Mouse (Mus musculus): ENCODE data around the gene Mbnl2. TPM values are rescaled to one million over a fixed set of nuclear protein-coding genes. Genes with fewer than 3 reads are reported as not detected.

The Mbnl2 gene
- polyA plus RNA-seq, 1 experiment from 2014 or later = 110 TPM

DNA sequence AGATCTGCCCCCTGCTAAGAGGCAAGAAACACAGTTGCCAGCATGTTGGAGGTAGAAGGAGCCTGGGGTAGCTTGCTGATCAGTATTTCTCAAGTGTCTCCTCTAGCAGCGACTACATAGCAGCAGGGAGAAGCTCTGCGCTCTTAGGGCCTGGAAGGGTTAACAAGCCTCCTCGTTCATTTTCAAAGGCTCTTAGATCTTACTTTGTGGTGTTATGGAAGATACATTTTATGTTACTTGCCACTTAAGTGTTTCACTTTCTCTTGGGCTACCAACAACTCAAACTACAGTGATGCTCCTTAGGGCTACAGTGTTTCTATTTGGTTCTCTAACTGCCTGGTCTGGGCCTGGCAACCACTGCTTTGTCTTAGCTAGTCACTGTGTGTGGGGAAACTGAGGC is 31.9 kb downstream of the Mbnl2 start:
- Histone ChIP-seq H3K36me3 (ENCODE audit: insufficient read depth) (no peaks in the 10 kb centered on the region), H3K27me3 (ENCODE audit: insufficient read depth, low read length) (no peaks in the 10 kb centered on the region), H3K9me3 (ENCODE audit: low read depth, low read length) (no peaks in the 10 kb centered on the region), H3K4me2 (no peak overlapping the region), H3K4me1 (ENCODE audit: insufficient read depth) (peaks cover 49% of the 10 kb centered on the region), H3K4me3 (ENCODE audit: low read depth, low read length) (no peak overlapping the region), H3K9ac (no peak overlapping the region), H3K27ac (ENCODE audit: low read depth) (0 out of 2 replicates have a peak overlapping the region, but pooled peaks have one; percentile 25)
- TF ChIP-seq CTCF (IDR thresholded peaks at IDR 0.05; ENCODE audit: low read depth) = no peak
- DNase-seq (no peak), ATAC-seq (ENCODE audit: insufficient read depth) (no peak)
- WGBS = 63% methylated on average over 3 of the region's 3 CpGs

- Histone ChIP-seq H3K27me3 (ENCODE audit: insufficient read depth, low read length) (no peaks in the 10 kb centered on the region), H3K4me3 (ENCODE audit: low read depth, low read length) (no peak overlapping the region), H3K36me3 (ENCODE audit: insufficient read depth) (no peaks in the 10 kb centered on the region), H3K9ac (no peak overlapping the region), H3K27ac (ENCODE audit: low read depth) (peak overlapping the region; percentile 64; the same call in 1 of the 2 replicates), H3K4me1 (ENCODE audit: insufficient read depth) (peaks cover 47% of the 10 kb centered on the region), H3K9me3 (ENCODE audit: low read depth, low read length) (no peaks in the 10 kb centered on the region), H3K4me2 (no peak overlapping the region)
- 25% methylated on average over 4 of the region's 4 CpGs for WGBS
- DNase-seq (peak; percentile 71), ATAC-seq (ENCODE audit: insufficient read depth) (peak; percentile 30; the same call in 1 of the 2 replicates)
- no peak for TF ChIP-seq CTCF (IDR thresholded peaks at IDR 0.05; ENCODE audit: low read depth)
Measured at GRCm38 (mm10) chr14:120307963-120308362, 32.5 kb downstream of the Mbnl2 start.

DNA sequence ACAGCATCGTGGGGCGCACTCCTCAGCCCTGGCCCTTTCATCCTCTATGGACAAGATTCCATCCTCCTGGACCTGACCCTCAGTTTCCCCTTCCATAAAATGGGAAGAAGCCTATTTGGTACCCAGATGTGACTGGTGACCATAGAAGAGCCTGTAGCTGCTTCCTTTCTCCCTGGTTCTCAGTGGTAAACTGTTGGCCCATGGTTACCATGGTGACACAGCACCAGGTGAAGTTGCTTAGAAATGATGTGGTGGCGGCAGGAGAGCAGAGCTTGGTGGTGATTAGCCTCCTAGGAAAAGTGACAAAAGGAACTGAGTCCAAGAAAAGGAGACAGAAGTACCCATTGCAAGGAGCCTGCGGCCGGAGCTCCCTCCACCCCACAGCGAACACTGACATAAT is 34.2 kb downstream of the Mbnl2 start:
- Histone ChIP-seq H3K4me2 (no peak overlapping the region), H3K4me1 (ENCODE audit: insufficient read depth) (peaks cover 45% of the 10 kb centered on the region), H3K27ac (ENCODE audit: low read depth) (no peak overlapping the region), H3K36me3 (ENCODE audit: insufficient read depth) (peaks cover 3% of the 10 kb centered on the region; the same call in 1 of the 2 replicates), H3K27me3 (ENCODE audit: insufficient read depth, low read length) (no peaks in the 10 kb centered on the region), H3K9ac (no peak overlapping the region), H3K9me3 (ENCODE audit: low read depth, low read length) (no peaks in the 10 kb centered on the region), H3K4me3 (ENCODE audit: low read depth, low read length) (no peak overlapping the region)
- DNase-seq (no peak), ATAC-seq (ENCODE audit: insufficient read depth) (no peak)
- no peak for TF ChIP-seq CTCF (IDR thresholded peaks at IDR 0.05; ENCODE audit: low read depth)
- 80% methylated on average over 6 of the region's 6 CpGs for WGBS

DNA sequence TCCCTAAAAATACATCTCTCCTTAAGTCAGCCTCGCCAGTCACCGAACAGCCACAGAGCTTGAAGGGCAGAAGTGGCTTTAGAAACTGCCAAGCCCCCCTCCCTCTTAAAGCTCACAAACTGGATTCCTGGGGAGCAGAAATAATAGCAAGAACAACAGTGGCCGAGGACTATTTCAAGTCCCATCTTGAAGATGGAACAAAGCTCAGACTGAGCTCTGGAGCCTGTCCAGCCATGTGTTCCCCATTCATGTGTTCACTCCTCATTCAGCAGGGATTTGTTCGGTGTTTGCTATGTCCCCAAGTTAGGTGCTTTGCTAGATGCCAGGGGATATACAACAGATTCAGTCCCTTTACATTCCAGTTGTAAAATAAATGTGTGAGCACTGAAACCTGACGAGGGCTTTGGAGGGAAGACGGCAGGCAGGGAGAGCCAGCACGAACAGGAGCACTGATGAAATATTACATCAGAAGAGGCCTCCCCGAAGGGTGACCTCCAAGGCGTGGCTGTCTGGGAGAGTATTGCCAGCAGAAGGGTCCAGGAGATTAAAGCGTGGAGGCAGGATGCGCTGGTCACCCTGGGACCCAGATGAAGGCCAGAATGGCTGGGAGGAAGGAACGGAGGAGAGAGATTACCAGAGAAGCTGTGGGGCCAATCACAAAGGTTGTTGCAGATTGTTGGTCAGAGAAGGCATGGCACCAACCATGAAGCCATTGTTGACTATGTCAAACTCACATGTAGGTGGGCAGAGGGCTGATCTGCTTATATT is 36.0 kb downstream of the Mbnl2 start:
- DNase-seq (peak; percentile 34), ATAC-seq (ENCODE audit: insufficient read depth) (no peak)
- H3K27me3 ChIP-seq (ENCODE audit: insufficient read depth, low read length) = no peaks in the 10 kb centered on the region
- H3K9ac ChIP-seq = no peak overlapping the region
- WGBS = 50% methylated on average over 12 of the region's 12 CpGs
- H3K4me2 ChIP-seq = no peak overlapping the region
- H3K4me1 ChIP-seq (ENCODE audit: insufficient read depth) = peaks cover 45% of the 10 kb centered on the region
- H3K4me3 ChIP-seq (ENCODE audit: low read depth, low read length) = no peak overlapping the region
- H3K36me3 ChIP-seq (ENCODE audit: insufficient read depth) = peaks cover 7% of the 10 kb centered on the region; the same call in 1 of the 2 replicates
- TF ChIP-seq CTCF (IDR thresholded peaks at IDR 0.05; ENCODE audit: low read depth) = no peak
- H3K9me3 ChIP-seq (ENCODE audit: low read depth, low read length) = no peaks in the 10 kb centered on the region
- H3K27ac ChIP-seq (ENCODE audit: low read depth) = peak overlapping the region; percentile 40; the same call in 1 of the 2 replicates

DNA sequence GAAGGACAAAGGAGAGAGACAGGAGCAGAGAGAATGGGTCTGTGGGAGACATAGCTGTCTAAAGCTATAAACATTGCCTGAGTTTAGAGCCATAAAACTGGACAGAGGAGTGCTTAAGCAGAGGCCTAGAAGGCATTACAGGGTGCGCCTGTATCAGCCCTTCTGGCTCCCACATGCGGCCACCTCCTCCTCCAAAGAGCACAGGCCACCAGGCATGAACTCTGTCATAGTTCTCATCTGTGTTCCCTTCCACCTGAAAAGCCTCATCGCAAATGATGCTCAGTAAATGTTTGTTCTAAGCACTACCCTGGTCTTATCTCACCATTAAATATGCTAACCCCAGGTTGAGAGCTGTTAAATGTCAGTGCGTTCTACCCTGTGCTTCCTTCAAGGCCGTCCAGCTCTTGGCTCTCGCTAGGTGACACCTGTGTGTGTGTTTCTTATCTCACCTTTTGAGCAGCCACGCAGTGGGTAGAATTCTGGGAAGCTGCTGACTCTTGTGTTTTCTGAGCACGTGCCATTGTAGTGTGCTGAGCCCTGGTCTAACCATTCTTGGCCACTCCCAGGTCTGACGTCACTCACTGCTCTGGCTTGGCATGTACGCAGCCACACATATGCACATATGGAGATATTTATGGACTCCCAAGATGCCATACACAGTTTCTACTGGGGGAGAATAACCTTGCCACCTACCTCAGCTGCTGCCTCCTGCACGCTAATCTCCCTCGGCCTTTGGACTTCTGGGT is 37.4 kb downstream of the Mbnl2 start:
- no peak for TF ChIP-seq CTCF (IDR thresholded peaks at IDR 0.05; ENCODE audit: low read depth)
- peaks cover 7% of the 10 kb centered on the region; the same call in 1 of the 2 replicates for H3K36me3 ChIP-seq (ENCODE audit: insufficient read depth)
- H3K4me2 ChIP-seq = peak overlapping the region; percentile 43
- no peaks in the 10 kb centered on the region for H3K9me3 ChIP-seq (ENCODE audit: low read depth, low read length)
- ATAC-seq (ENCODE audit: insufficient read depth) = peak; percentile 86
- peak overlapping the region; percentile 84 for H3K27ac ChIP-seq (ENCODE audit: low read depth)
- H3K4me3 ChIP-seq (ENCODE audit: low read depth, low read length) = no peak overlapping the region
- H3K9ac ChIP-seq = no peak overlapping the region
- H3K27me3 ChIP-seq (ENCODE audit: insufficient read depth, low read length) = no peaks in the 10 kb centered on the region
- H3K4me1 ChIP-seq (ENCODE audit: insufficient read depth) = peaks cover 34% of the 10 kb centered on the region
- WGBS = 62% methylated on average over 12 of the region's 12 CpGs
- peak; percentile 78 for DNase-seq

GRCm38 (mm10) chr14:120313466-120313865 is 38.0 kb downstream of the Mbnl2 start:
- H3K4me3 ChIP-seq (ENCODE audit: low read depth, low read length) = no peak overlapping the region
- H3K27ac ChIP-seq (ENCODE audit: low read depth) = peak overlapping the region; percentile 84
- H3K36me3 ChIP-seq (ENCODE audit: insufficient read depth) = peaks cover 7% of the 10 kb centered on the region; the same call in 1 of the 2 replicates
- H3K9ac ChIP-seq = no peak overlapping the region
- no peak for TF ChIP-seq CTCF (IDR thresholded peaks at IDR 0.05; ENCODE audit: low read depth)
- no peaks in the 10 kb centered on the region for H3K9me3 ChIP-seq (ENCODE audit: low read depth, low read length)
- H3K4me2 ChIP-seq = peak overlapping the region; percentile 43
- 63% methylated on average over 8 of the region's 8 CpGs for WGBS
- DNase-seq (peak; percentile 40), ATAC-seq (ENCODE audit: insufficient read depth) (peak; percentile 67)
- H3K4me1 ChIP-seq (ENCODE audit: insufficient read depth) = peaks cover 28% of the 10 kb centered on the region
- no peaks in the 10 kb centered on the region for H3K27me3 ChIP-seq (ENCODE audit: insufficient read depth, low read length)

GRCm38 (mm10) chr14:120315721-120316120 is 40.3 kb downstream of the Mbnl2 start:
- ATAC-seq (ENCODE audit: insufficient read depth) (no peak), DNase-seq (no peak)
- Histone ChIP-seq H3K9me3 (ENCODE audit: low read depth, low read length) (no peaks in the 10 kb centered on the region), H3K36me3 (ENCODE audit: insufficient read depth) (peaks cover 7% of the 10 kb centered on the region; the same call in 1 of the 2 replicates), H3K27ac (ENCODE audit: low read depth) (peak overlapping the region; percentile 9; the same call in 1 of the 2 replicates), H3K9ac (no peak overlapping the region), H3K4me3 (ENCODE audit: low read depth, low read length) (no peak overlapping the region), H3K4me2 (no peak overlapping the region), H3K4me1 (ENCODE audit: insufficient read depth) (peaks cover 19% of the 10 kb centered on the region), H3K27me3 (ENCODE audit: insufficient read depth, low read length) (no peaks in the 10 kb centered on the region)
- WGBS = 57% methylated on average over 5 of the region's 5 CpGs
- no peak for TF ChIP-seq CTCF (IDR thresholded peaks at IDR 0.05; ENCODE audit: low read depth)

Measured in lung, embryonic 14.5 days (tissue).